Mouse (Mus musculus) liver, embryonic 13.5 days (tissue): ENCODE measurements around the gene Dynlrb2. TPM values are rescaled to one million over a fixed set of nuclear protein-coding genes. Genes with fewer than 3 reads are reported as not detected.

Experiments
- ATAC-seq: fragments of 200-750 bp; cut with Nextera tagmentation; 2 replicates; pipeline ENCODE4 v1.8.0; 2017; ENCODE audit warnings: low read depth, mild to moderate bottlenecking, moderate number of reproducible peaks, moderate library complexity
- DNase-seq: peaks from one replicate; pipeline ENCODE4 v3.0.0; 2022
- H3K27ac ChIP-seq: fragments of 300-500 bp; sonication (generic); 2 replicates; pipeline ENCODE4 v1.5.1; 2015; ENCODE audit warnings: moderate library complexity, mild to moderate bottlenecking, inconsistent platforms
- H3K27me3 ChIP-seq: fragments of 300-500 bp; sonication (generic); 2 replicates; pipeline ENCODE4 v1.6.1; 2015; ENCODE audit warnings: mild to moderate bottlenecking, inconsistent platforms
- H3K36me3 ChIP-seq: fragments of 300-500 bp; sonication (generic); 2 replicates; pipeline ENCODE4 v1.6.1; 2015; ENCODE audit warnings: mild to moderate bottlenecking, inconsistent platforms
- H3K4me1 ChIP-seq: fragments of 300-500 bp; sonication (generic); replicated peaks from 2 replicates; pipeline ENCODE4 v1.6.1; 2015; ENCODE audit warnings: inconsistent platforms
- H3K4me2 ChIP-seq: fragments of 300-500 bp; sonication (generic); 2 replicates; pipeline ENCODE4 v1.6.1; 2015; ENCODE audit warnings: inconsistent platforms, mild to moderate bottlenecking, moderate library complexity
- H3K4me3 ChIP-seq: fragments of 300-500 bp; sonication (generic); replicated peaks from 2 replicates; pipeline ENCODE4 v1.5.1; 2015; ENCODE audit warnings: mild to moderate bottlenecking, inconsistent platforms
- H3K9ac ChIP-seq: fragments of 300-500 bp; sonication (generic); 2 replicates; pipeline ENCODE4 v1.6.1; 2015; ENCODE audit warnings: mild to moderate bottlenecking, inconsistent platforms
- H3K9me3 ChIP-seq: fragments of 300-500 bp; sonication (generic); replicated peaks from 2 replicates; pipeline ENCODE4 v1.6.1; 2016; ENCODE audit warnings: inconsistent platforms
- WGBS: fragments of 180-500 bp; shearing (Covaris S2); methylation state at CpG from one replicate; pipeline ENCODE4 v1.1.7; 2015; ENCODE audit not compliant: insufficient replicate concordance; 5-methylcytosine and 5-hydroxymethylcytosine counted together
- polyA plus RNA-seq: library from polyadenylated mRNA; unstranded; fragments of >200 nt; fragmentation: Nextera tagmentation; extraction: Ambion mirVana; gene quantifications from 2 replicates; pipeline ENCODE4 v1.2.1, GENCODE M21; 2015

Gene Dynlrb2
- polyA plus RNA-seq, 1 experiment from 2014 or later: not detected

DNA sequence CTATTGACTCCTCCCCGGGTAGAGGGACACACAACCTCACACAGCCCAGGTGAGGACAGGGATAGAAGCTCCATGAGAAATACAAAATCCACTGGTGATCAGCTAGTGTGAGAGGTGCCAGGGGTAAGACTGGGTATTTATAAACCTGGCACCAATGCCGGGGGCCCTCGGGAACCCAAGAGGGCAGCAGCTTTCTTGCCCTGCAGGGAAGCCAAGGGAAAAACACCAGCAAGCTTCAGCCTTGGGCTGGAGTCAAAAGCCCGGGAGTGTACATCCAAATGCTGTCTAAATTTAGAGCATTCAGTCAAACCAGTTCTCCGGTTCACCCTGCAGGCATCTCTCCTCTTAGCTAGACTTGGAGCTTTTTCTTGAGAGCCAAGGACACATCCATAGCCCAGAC, 38.1 kb downstream of the Dynlrb2 start:
- H3K4me1 ChIP-seq: no peaks in the 10 kb centered on the region
- no peak overlapping the region for H3K4me3 ChIP-seq
- DNase-seq (no peak), ATAC-seq (no peak)
- H3K27ac ChIP-seq: no peak overlapping the region
- 66% methylated on average over 5 of the region's 5 CpGs for WGBS
- no peak overlapping the region for H3K4me2 ChIP-seq
- H3K9me3 ChIP-seq: no peaks in the 10 kb centered on the region
- no peak overlapping the region for H3K9ac ChIP-seq
- no peaks in the 10 kb centered on the region for H3K36me3 ChIP-seq
- no peaks in the 10 kb centered on the region for H3K27me3 ChIP-seq

GRCm38 (mm10) chr8:116543366-116543765, 38.6 kb downstream of the Dynlrb2 start:
- H3K36me3 ChIP-seq: no peaks in the 10 kb centered on the region
- no peaks in the 10 kb centered on the region for H3K9me3 ChIP-seq
- no peaks in the 10 kb centered on the region for H3K4me1 ChIP-seq
- H3K27me3 ChIP-seq: no peaks in the 10 kb centered on the region
- no peak for ATAC-seq
- no peak overlapping the region for H3K4me2 ChIP-seq
- DNase-seq: no peak
- no peak overlapping the region for H3K27ac ChIP-seq
- WGBS: 40% methylated on average over 1 of the region's 1 CpGs
- H3K4me3 ChIP-seq: no peak overlapping the region
- H3K9ac ChIP-seq: no peak overlapping the region

GRCm38 (mm10) chr8:116552255-116552654, 47.5 kb downstream of the Dynlrb2 start:
- Histone ChIP-seq H3K36me3 (no peaks in the 10 kb centered on the region), H3K27me3 (no peaks in the 10 kb centered on the region), H3K4me2 (no peak overlapping the region), H3K9ac (no peak overlapping the region), H3K27ac (no peak overlapping the region), H3K4me1 (no peaks in the 10 kb centered on the region), H3K9me3 (no peaks in the 10 kb centered on the region), H3K4me3 (no peak overlapping the region)
- DNase-seq (no peak), ATAC-seq (no peak)
- 32% methylated on average over 6 of the region's 6 CpGs for WGBS

DNA sequence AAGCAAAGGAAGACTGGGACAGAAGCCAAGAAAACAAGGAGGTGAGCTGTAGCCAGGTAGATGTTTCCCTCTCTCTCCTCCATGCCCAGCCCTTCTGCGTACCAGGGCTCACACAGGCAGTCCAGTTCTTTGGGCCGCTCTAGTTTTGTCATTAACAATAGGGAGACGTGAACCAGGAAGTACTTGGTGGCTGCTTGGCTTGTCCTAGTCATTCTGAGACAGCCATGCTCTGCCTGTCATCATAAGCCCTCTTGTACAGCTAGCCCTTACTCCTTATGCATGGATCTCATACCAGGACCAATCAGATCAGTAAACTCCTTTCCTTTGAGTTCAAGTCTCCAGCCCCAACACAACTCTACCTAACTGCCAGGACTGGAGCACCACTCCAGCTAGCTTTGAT, 48.0 kb downstream of the Dynlrb2 start:
- DNase-seq (no peak), ATAC-seq (no peak)
- no peak overlapping the region for H3K4me3 ChIP-seq
- H3K27ac ChIP-seq: no peak overlapping the region
- 0 out of 2 replicates have a peak, but pooled peaks cover 2% of the 10 kb centered on the region for H3K9me3 ChIP-seq
- no peak overlapping the region for H3K4me2 ChIP-seq
- H3K9ac ChIP-seq: no peak overlapping the region
- no peaks in the 10 kb centered on the region for H3K4me1 ChIP-seq
- no peaks in the 10 kb centered on the region for H3K27me3 ChIP-seq
- 53% methylated on average over 3 of the region's 3 CpGs for WGBS
- H3K36me3 ChIP-seq: no peaks in the 10 kb centered on the region

Other genes with a start within 250 kb of the Dynlrb2 start
- 2.6 and 3.1 TPM in 2 replicates for gene Cdyl2, start 228.0 kb downstream of the Dynlrb2 start, polyA plus RNA-seq